Mouse (Mus musculus) cortical plate, adult 2 months (tissue): ENCODE data around the gene Ostf1. TPM values are rescaled to one million over a fixed set of nuclear protein-coding genes. Genes with fewer than 3 reads are reported as not detected.
"Not testable (repeated sequence)": the region's sequence is repeated elsewhere in the genome, so short reads cannot be mapped to it uniquely, and the experiment has no call there.

ENCODE experiments used
- H3K27ac ChIP-seq: fragments of 200-500 bp; 2 replicates; pipeline ENCODE4 v1.5.1; 2012; ENCODE audit warnings: low read length, control low read depth, inconsistent platforms; ENCODE audit not compliant: insufficient read depth
- H3K4me1 ChIP-seq: fragments of 200-500 bp; 2 replicates; pipeline ENCODE4 v1.6.1; 2011; ENCODE audit warnings: low read length; ENCODE audit not compliant: control insufficient read depth, insufficient read depth
- H3K4me3 ChIP-seq: fragments of 200-500 bp; 2 replicates; pipeline ENCODE4 v1.5.1; 2011; ENCODE audit warnings: mild to moderate bottlenecking, low read length, control low read depth; ENCODE audit not compliant: insufficient read depth
- CTCF ChIP-seq: fragments of 200-500 bp; IDR thresholded peaks from 2 replicates; pipeline ENCODE4 v1.5.1; 2011; ENCODE audit warnings: mild to moderate bottlenecking, control low read depth, low read length; ENCODE audit not compliant: insufficient read depth; ENCODE audit errors: extremely low read depth
- POLR2A ChIP-seq: fragments of 200-500 bp; IDR thresholded peaks from 2 replicates; pipeline ENCODE4 v1.6.1; 2011; ENCODE audit warnings: mild to moderate bottlenecking, low read length, control low read depth; ENCODE audit not compliant: insufficient read depth; ENCODE audit errors: extremely low read depth
- polyA plus RNA-seq: library from polyadenylated mRNA; depleted of rRNA; stranded (reverse); fragments of >200 nt; gene quantifications from 2 replicates; pipeline ENCODE4 v1.2.3, GENCODE M21; 2012

Ostf1 gene
- polyA plus RNA-seq, 1 experiment: 21.7 TPM

GRCm38 (mm10) chr19:18592919-18593318 lies 38.7 kb downstream of the Ostf1 start:
- H3K4me3 ChIP-seq: no peak overlapping the region
- no peak overlapping the region for H3K27ac ChIP-seq
- H3K4me1 ChIP-seq: no peaks in the 10 kb centered on the region; the same call in 1 of the 2 replicates
- TF ChIP-seq CTCF: no peak
- no peak for TF ChIP-seq POLR2A

- no peaks in the 10 kb centered on the region; the same call in 1 of the 2 replicates for H3K4me1 ChIP-seq
- no peak overlapping the region for H3K27ac ChIP-seq
- H3K4me3 ChIP-seq: no peak overlapping the region
- no peak for TF ChIP-seq CTCF
- no peak for TF ChIP-seq POLR2A
Observed at GRCm38 (mm10) chr19:18590942-18591354, 40.7 kb downstream of the Ostf1 start.

- Histone ChIP-seq H3K4me3 (no peak overlapping the region), H3K27ac (no peak overlapping the region), H3K4me1 (no peaks in the 10 kb centered on the region; the same call in 1 of the 2 replicates)
- no peak for TF ChIP-seq POLR2A
- TF ChIP-seq CTCF: no peak
Observed at GRCm38 (mm10) chr19:18590234-18590633, 41.4 kb downstream of the Ostf1 start.

GRCm38 (mm10) chr19:18589276-18589675 lies 42.3 kb downstream of the Ostf1 start:
- TF ChIP-seq CTCF (no peak), POLR2A (no peak)
- Histone ChIP-seq H3K27ac (no peak overlapping the region), H3K4me3 (no peak overlapping the region)

GRCm38 (mm10) chr19:18588801-18589200 lies 42.8 kb downstream of the Ostf1 start:
- not testable (repeated sequence) for H3K4me3 ChIP-seq, H3K4me1 ChIP-seq, H3K27ac ChIP-seq

More at GRCm38 (mm10) chr19:18589276-18589675, 42.3 kb downstream of the Ostf1 start:
- H3K4me1 ChIP-seq: no peaks in the 10 kb centered on the region; the same call in 1 of the 2 replicates

GRCm38 (mm10) chr19:18588243-18588642 lies 43.4 kb downstream of the Ostf1 start:
- Histone ChIP-seq H3K27ac (no peak overlapping the region), H3K4me1 (no peaks in the 10 kb centered on the region; the same call in 1 of the 2 replicates), H3K4me3 (no peak overlapping the region)
- TF ChIP-seq POLR2A (no peak), CTCF (no peak)

- Histone ChIP-seq H3K27ac (no peak overlapping the region), H3K4me1 (no peaks in the 10 kb centered on the region; the same call in 1 of the 2 replicates), H3K4me3 (no peak overlapping the region)
- TF ChIP-seq CTCF: no peak
- no peak for TF ChIP-seq POLR2A
Observed at GRCm38 (mm10) chr19:18587118-18587517, 44.5 kb downstream of the Ostf1 start.

- H3K4me1 ChIP-seq: no peaks in the 10 kb centered on the region
- TF ChIP-seq POLR2A (no peak), CTCF (no peak)
- H3K4me3 ChIP-seq: no peak overlapping the region
- H3K27ac ChIP-seq: no peak overlapping the region
Observed at GRCm38 (mm10) chr19:18584621-18585020, 47.0 kb downstream of the Ostf1 start.

GRCm38 (mm10) chr19:18583706-18584105 lies 47.9 kb downstream of the Ostf1 start:
- Histone ChIP-seq H3K4me3 (no peak overlapping the region), H3K4me1 (no peaks in the 10 kb centered on the region), H3K27ac (no peak overlapping the region)
- TF ChIP-seq POLR2A: no peak
- no peak for TF ChIP-seq CTCF

- H3K4me1 ChIP-seq: no peaks in the 10 kb centered on the region
- TF ChIP-seq CTCF: no peak
- TF ChIP-seq POLR2A: no peak
Observed at GRCm38 (mm10) chr19:18582887-18583286, 48.7 kb downstream of the Ostf1 start.

GRCm38 (mm10) chr19:18582226-18582625 lies 49.4 kb downstream of the Ostf1 start:
- H3K4me3 ChIP-seq: no peak overlapping the region
- TF ChIP-seq POLR2A (no peak), CTCF (no peak)

More at GRCm38 (mm10) chr19:18582887-18583286, 48.7 kb downstream of the Ostf1 start:
- Histone ChIP-seq H3K27ac (no peak overlapping the region), H3K4me3 (no peak overlapping the region)

More at GRCm38 (mm10) chr19:18582226-18582625, 49.4 kb downstream of the Ostf1 start:
- H3K4me1 ChIP-seq: no peaks in the 10 kb centered on the region
- H3K27ac ChIP-seq: no peak overlapping the region
